Mouse (Mus musculus) cerebellum, postnatal 14 days (tissue): Measurements from ENCODE around the gene Lrrc40.

ENCODE experiments used
- DNase-seq, 2 experiments: peaks; one replicate each; pipeline ENCODE4 v3.0.0; 2021; ENCODE audit warnings: mixed read lengths in 2 of 2

The Lrrc40 gene

GRCm38 (mm10) chr3:158036329-158036988 is at the start of gene Lrrc40, which contains the start of gene Srsf11:
Lrrc40 (plus strand) TSS chr3:158036662.
Srsf11 (minus strand) TSS chr3:158036639.
- peak; percentile 96 to 97 for DNase-seq

- DNase-seq, result no peak
Measured at GRCm38 (mm10) chr3:157993322-157993721, 43.1 kb upstream of the Lrrc40 start.

GRCm38 (mm10) chr3:157995726-157996125 is 40.7 kb upstream of the Lrrc40 start:
- no peak for DNase-seq

- no peak for DNase-seq
Measured at GRCm38 (mm10) chr3:157998742-157999369, 37.6 kb upstream of the Lrrc40 start.

GRCm38 (mm10) chr3:158008647-158009046 is 27.8 kb upstream of the Lrrc40 start:
- DNase-seq, result no peak

- no peak for DNase-seq
Measured at GRCm38 (mm10) chr3:158009762-158010320, 26.6 kb upstream of the Lrrc40 start.

- peak; percentile 93 to 95 for DNase-seq
Measured at GRCm38 (mm10) chr3:158031371-158031925, 5.0 kb upstream of the Lrrc40 start.

GRCm38 (mm10) chr3:158032106-158032505 is 4.4 kb upstream of the Lrrc40 start:
- no peak for DNase-seq

- DNase-seq, result peak in 1 of 2 experiments; percentile 31
Measured at GRCm38 (mm10) chr3:158035866-158036265, 596 bp upstream of the Lrrc40 start.

- DNase-seq, result no peak
Measured at GRCm38 (mm10) chr3:158038106-158038505, 1.6 kb downstream of the Lrrc40 start.

- DNase-seq, result no peak
Measured at GRCm38 (mm10) chr3:158040755-158041154, 4.3 kb downstream of the Lrrc40 start.

- DNase-seq, result no peak
Measured at GRCm38 (mm10) chr3:158049508-158049907, 13.0 kb downstream of the Lrrc40 start.

GRCm38 (mm10) chr3:158060621-158061291 is 24.3 kb downstream of the Lrrc40 start:
- no peak for DNase-seq

- no peak for DNase-seq
Measured at GRCm38 (mm10) chr3:158061811-158062523, 25.5 kb downstream of the Lrrc40 start.

GRCm38 (mm10) chr3:158065256-158065655 is 28.8 kb downstream of the Lrrc40 start:
- DNase-seq, result no peak

- no peak for DNase-seq
Measured at GRCm38 (mm10) chr3:158067916-158068315, 31.5 kb downstream of the Lrrc40 start.

GRCm38 (mm10) chr3:158068613-158069263 is 32.3 kb downstream of the Lrrc40 start:
- DNase-seq, result no peak

- no peak for DNase-seq
Measured at GRCm38 (mm10) chr3:158075004-158075403, 38.5 kb downstream of the Lrrc40 start.

- DNase-seq, result peak in 1 of 2 experiments; percentile 9
Measured at GRCm38 (mm10) chr3:158076685-158077379, 40.4 kb downstream of the Lrrc40 start.

GRCm38 (mm10) chr3:158077380-158077772 is 40.9 kb downstream of the Lrrc40 start:
- no peak for DNase-seq

- no peak for DNase-seq
Measured at GRCm38 (mm10) chr3:158077828-158078227, 41.4 kb downstream of the Lrrc40 start.
